Mouse (Mus musculus): ENCODE data around the gene Gm27021. TPM values are rescaled to one million over a fixed set of nuclear protein-coding genes. Genes with fewer than 3 reads are reported as not detected.
A peak's percentile ranks its signal among the peaks of the same experiment; 100 is the strongest.

The Gm27021 gene
- polyA plus RNA-seq, 1 experiment from 2014 or later: 5.2 TPM

DNA sequence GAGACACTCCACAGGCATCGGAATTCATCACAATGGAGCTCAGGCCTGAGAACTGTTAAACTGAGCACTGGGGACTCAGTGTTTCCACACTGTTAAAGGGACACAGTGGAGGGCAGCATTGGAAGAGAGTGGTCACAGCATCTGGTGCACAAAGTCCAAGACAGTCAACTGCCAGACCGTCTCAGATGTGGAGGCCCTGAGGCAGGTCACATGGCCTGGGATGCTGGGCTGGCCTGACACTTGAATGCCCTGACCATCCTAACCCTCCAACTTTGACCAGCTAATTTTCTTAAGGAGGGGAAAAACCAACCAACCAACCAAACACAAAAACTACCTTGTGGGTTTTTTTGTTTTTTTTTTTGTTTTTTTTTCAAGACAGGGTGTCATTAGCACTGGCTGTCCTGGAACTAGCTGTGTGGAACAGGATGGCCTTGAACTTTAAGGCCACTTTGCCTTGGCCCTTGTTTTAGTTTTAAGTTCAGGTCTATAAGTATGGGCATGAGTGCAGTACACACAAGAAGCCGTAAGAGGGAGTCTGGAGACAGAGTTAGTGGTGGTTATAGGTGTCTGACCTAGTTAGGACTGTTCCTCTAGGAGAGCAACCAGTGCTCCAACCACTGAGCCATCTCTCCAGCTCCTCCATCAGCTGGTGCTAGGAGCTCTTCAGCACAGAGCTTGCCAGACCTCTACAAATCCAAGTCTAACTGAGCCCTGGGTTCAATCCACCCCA, 2.0 kb downstream of the Gm27021 start:
- Histone ChIP-seq H3K4me1 (replicated peaks) (peaks cover 54% of the 10 kb centered on the region), H3K36me3 (peaks cover 17% of the 10 kb centered on the region), H3K27ac (no peak overlapping the region), H3K27me3 (no peaks in the 10 kb centered on the region), H3K4me2 (peak overlapping the region; percentile 94), H3K9me3 (no peaks in the 10 kb centered on the region), H3K9ac (peak overlapping the region; percentile 94), H3K4me3 (peak overlapping the region; percentile 93)
- WGBS: 79% methylated on average over 3 of the region's 3 CpGs
- no peak for ATAC-seq (ENCODE audit: low FRiP score)

DNA sequence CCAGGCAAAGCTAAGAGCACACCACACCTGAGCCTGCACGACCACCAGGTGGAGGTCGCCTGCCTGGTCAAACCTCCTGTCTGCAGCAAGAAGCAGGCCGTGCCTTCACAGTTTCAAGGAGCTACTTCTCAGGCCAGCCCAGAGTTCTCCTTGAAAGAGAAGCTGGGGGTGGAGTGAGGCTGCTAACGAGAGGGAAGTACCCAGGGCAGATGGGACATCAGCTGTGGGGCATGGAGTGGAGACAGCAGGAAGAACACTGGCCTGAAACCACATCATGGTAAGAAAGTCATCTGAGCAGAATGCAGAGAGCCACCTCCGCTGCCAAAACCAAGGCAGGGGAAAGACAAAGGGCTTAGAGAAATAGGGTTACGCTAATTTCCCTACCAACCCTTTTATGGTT, 3.3 kb downstream of the Gm27021 start:
- Histone ChIP-seq H3K9me3 (no peaks in the 10 kb centered on the region), H3K36me3 (peaks cover 11% of the 10 kb centered on the region; the same call in 1 of the 2 replicates), H3K9ac (peak overlapping the region; percentile 46; the same call in 1 of the 2 replicates), H3K27ac (no peak overlapping the region), H3K27me3 (no peaks in the 10 kb centered on the region), H3K4me3 (no peak overlapping the region), H3K4me1 (replicated peaks) (peaks cover 51% of the 10 kb centered on the region), H3K4me2 (no peak overlapping the region)
- WGBS: 87% methylated on average over 6 of the region's 6 CpGs
- no peak for ATAC-seq (ENCODE audit: low FRiP score)

DNA sequence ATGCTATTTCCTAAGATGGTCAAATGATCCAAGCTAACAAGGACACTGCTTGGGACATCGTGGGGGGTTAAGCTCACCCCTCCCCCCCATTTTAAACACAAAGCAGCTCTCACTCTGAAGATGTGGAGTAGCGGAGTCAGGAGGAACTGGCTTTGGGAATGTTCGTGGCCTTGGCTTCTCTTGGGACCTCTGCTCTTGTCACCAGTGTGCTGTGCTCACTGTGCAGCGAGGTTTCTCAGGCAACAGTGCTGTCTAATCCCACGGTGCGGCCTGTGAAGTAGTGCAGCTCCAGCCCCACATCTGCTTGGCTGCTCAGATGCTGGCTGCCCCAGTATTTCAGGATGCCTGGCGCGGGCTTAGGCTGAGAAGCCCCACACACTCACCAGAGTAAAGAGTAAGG, 10.5 kb downstream of the Gm27021 start:
- Histone ChIP-seq H3K27ac (no peak overlapping the region), H3K36me3 (peaks cover 70% of the 10 kb centered on the region), H3K4me1 (replicated peaks) (peaks cover 20% of the 10 kb centered on the region; the same call in 1 of the 2 replicates), H3K4me2 (no peak overlapping the region), H3K9ac (no peak overlapping the region), H3K27me3 (no peaks in the 10 kb centered on the region), H3K9me3 (no peaks in the 10 kb centered on the region), H3K4me3 (no peak overlapping the region)
- ATAC-seq (ENCODE audit: low FRiP score): no peak
- 86% methylated on average over 8 of the region's 8 CpGs for WGBS

DNA sequence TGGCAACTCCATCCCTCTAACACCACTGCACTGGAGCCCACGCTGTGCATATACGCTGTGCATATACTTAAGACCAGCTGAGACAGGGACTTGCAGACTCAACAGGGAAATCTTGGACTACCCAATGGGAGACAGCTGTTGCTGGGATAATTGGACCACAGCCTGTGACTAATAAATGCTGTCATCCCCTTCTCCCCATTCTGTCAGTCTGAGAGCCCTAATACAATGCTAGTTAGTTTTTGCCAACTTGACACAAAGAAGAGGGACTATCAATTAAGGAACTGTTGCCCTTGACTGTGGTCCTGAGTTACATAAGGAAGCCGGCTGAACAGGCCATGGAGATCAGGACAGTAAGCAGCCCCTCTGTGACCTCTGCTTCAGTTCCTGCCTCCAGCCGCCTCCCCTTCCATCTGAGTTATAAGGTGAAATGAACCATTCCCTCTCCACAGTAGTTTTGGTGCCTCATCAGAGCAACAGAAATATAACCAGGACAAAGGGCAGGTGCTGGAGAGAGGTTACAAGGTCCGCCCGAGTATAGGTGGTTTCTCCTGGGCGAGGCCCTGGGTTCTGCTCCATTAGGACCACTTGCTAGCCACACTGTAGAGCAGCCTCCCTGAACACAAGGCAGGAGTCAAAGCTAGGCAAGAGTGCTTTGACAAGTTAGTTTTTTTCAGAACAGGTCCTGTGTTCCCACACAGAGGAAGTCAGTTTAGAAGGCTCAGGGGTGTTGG, 11.4 kb downstream of the Gm27021 start:
- Histone ChIP-seq H3K27ac (no peak overlapping the region), H3K4me1 (replicated peaks) (peaks cover 20% of the 10 kb centered on the region; the same call in 1 of the 2 replicates), H3K9me3 (no peaks in the 10 kb centered on the region), H3K4me3 (no peak overlapping the region), H3K36me3 (peaks cover 70% of the 10 kb centered on the region), H3K9ac (peak overlapping the region; percentile 21; the same call in 1 of the 2 replicates), H3K4me2 (no peak overlapping the region), H3K27me3 (no peaks in the 10 kb centered on the region)
- ATAC-seq (ENCODE audit: low FRiP score): no peak
- WGBS: 80% methylated on average over 7 of the region's 7 CpGs

DNA sequence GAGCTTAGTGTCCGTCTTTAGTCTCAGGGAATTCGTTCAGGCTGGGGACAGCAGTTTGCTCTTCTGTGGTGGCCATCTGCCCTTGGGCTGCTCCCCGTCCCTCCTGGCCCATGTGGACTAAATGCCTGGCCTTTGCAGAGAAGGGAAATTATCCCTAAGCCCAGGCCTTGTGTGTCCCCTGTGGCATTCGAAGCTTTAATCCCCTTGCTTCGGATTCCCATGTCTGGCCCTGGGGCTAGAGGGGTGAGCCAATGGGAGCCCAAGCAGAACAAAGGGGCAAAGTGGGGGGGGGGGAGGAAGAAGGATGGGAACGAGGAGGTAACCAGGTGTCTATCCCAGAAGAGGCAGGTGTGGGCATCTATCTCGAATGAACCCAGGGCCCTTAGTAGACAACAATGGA, 20.3 kb downstream of the Gm27021 start, which contains the start of gene 1190005I06Rik:
1190005I06Rik (minus strand) TSS at position 101 of the 400 bp plus-strand sequence.
- Histone ChIP-seq H3K4me2 (no peak within 1 kb of the TSS), H3K4me1 (replicated peaks) (peaks cover 8% of the 10 kb centered on the region; the same call in 1 of the 2 replicates), H3K27me3 (no peaks in the 10 kb centered on the region), H3K27ac (no peak within 1 kb of the TSS), H3K9ac (no peak within 1 kb of the TSS), H3K9me3 (no peaks in the 10 kb centered on the region), H3K36me3 (0 out of 2 replicates have a peak, but pooled peaks cover 7% of the 10 kb centered on the region), H3K4me3 (no peak within 1 kb of the TSS)
- no peak for ATAC-seq (ENCODE audit: low FRiP score)
- 56% methylated on average over 7 of the region's 7 CpGs for WGBS

DNA sequence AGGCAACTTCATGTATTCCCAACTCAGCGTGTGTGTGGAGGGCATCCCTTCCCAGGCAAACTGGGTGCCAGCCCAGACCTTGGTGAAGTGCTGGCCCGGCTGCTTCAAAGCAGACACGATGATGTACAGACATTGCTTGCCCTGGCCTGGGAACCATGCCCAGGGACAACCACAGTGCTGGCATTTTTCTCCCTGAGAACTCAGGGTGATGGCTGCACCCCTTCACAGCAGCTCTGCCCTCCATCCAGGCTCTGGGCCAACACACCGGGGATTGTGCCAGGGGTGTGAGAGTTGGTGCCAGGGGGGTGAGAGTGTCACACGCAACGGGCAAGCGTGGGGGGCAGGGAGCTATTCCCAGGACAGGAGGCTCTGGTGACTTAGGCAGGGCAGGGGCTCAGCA, 23.2 kb downstream of the Gm27021 start:
- Histone ChIP-seq H3K36me3 (no peaks in the 10 kb centered on the region), H3K4me2 (no peak overlapping the region), H3K4me1 (replicated peaks) (peaks cover 8% of the 10 kb centered on the region; the same call in 1 of the 2 replicates), H3K4me3 (no peak overlapping the region), H3K27ac (no peak overlapping the region), H3K9ac (no peak overlapping the region), H3K27me3 (no peaks in the 10 kb centered on the region), H3K9me3 (no peaks in the 10 kb centered on the region)
- peak; percentile 67 for ATAC-seq (ENCODE audit: low FRiP score)
- 66% methylated on average over 7 of the region's 7 CpGs for WGBS

DNA sequence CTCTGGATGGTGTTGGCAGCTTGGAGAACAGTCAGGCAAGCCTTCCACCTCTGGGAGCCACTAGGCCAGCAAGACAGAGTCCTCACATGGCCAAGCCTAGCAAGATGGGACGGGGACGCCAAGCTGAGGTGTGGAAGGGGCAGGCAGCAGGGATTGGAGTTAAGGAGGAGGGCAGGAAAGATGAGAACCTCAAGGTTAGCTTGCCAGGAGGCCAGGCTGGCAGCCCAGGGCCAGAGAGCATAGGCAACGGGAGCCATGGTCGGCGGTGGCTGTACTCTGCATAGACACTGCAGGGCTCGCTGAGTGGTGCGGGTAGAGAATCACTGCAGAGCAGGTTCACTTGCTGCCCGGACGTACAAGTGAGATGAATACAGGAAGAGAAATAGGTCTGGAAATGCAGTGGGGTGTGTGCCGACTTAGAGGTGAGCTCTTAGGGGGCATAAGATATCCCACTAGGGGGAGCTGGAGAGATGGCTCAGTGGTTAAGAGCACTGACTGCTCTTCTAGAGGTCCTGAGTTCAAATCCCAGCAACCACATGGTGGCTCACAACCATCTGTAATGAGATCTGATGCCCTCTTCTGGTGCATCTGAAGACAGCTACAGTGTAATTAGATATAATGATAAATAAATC, 25.7 kb downstream of the Gm27021 start:
- Histone ChIP-seq H3K9me3 (no peaks in the 10 kb centered on the region), H3K27me3 (no peaks in the 10 kb centered on the region), H3K4me1 (replicated peaks) (peaks cover 8% of the 10 kb centered on the region; the same call in 1 of the 2 replicates), H3K36me3 (no peaks in the 10 kb centered on the region), H3K4me2 (no peak overlapping the region), H3K9ac (no peak overlapping the region), H3K27ac (no peak overlapping the region), H3K4me3 (no peak overlapping the region)
- 79% methylated on average over 10 of the region's 10 CpGs for WGBS
- no peak for ATAC-seq (ENCODE audit: low FRiP score)

DNA sequence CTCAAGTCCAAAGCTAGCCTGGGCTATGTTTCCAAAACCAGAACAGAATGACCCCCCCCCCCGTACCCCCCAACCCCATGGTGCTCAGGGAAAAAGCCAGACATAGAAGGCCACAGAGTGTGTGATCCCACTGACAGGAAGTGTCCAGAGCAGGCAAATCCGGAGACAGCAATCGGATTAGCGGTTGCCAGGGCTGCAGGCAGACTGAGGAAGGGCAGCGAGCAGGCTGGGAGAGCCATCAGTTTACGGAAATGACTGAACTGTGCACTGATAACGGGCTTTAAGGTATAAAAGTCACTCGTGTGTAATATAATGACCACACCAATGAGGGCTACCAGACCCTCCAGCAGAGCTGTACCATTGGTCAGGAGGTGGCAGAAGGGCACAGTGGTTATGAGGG, 26.6 kb downstream of the Gm27021 start:
- Histone ChIP-seq H3K4me2 (no peak overlapping the region), H3K27ac (no peak overlapping the region)
- 46% methylated on average over 8 of the region's 8 CpGs for WGBS

DNA sequence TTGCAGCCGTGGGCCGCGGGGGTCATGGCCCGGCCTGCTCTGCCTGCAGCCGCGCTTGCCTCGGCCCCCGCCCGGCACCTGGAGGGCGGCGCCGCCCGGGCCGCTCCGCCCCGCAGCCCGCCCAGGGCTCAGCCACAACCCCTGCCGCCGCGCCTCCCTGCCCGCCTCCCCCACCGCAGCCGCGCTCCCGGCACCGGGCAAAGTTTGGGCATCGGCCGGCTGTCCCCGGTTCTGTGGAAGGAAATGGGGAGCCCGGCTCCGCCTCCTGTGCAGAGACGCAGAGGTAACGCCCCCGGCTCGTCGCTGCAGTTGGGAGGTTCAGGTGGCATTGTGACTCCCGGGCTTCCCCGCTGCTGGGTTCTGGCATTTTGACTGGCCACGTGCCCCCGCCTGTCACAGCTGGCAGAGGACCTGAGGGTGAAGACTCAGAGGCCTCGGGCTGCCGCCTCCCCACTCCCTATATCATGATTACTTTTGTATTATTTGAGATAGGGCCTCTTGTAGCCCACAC, 33.5 kb downstream of the Gm27021 start:
- ATAC-seq (ENCODE audit: low FRiP score): no peak; the same call in 1 of the 2 replicates
- Histone ChIP-seq H3K4me2 (peak overlapping the region; percentile 98), H3K27me3 (peaks cover 52% of the 10 kb centered on the region), H3K9me3 (no peaks in the 10 kb centered on the region), H3K36me3 (no peaks in the 10 kb centered on the region), H3K27ac (no peak overlapping the region), H3K9ac (peak overlapping the region; percentile 86), H3K4me1 (replicated peaks) (peaks cover 20% of the 10 kb centered on the region), H3K4me3 (peak overlapping the region; percentile 64)
- 1% methylated on average over 32 of the region's 42 CpGs for WGBS

More for the DNA sequence above, 26.6 kb downstream of the Gm27021 start:
- ATAC-seq (ENCODE audit: low FRiP score): no peak
- Histone ChIP-seq H3K27me3 (peaks cover 1% of the 10 kb centered on the region), H3K4me3 (no peak overlapping the region), H3K9ac (no peak overlapping the region), H3K4me1 (replicated peaks) (peaks cover 8% of the 10 kb centered on the region; the same call in 1 of the 2 replicates), H3K36me3 (no peaks in the 10 kb centered on the region), H3K9me3 (no peaks in the 10 kb centered on the region)

DNA sequence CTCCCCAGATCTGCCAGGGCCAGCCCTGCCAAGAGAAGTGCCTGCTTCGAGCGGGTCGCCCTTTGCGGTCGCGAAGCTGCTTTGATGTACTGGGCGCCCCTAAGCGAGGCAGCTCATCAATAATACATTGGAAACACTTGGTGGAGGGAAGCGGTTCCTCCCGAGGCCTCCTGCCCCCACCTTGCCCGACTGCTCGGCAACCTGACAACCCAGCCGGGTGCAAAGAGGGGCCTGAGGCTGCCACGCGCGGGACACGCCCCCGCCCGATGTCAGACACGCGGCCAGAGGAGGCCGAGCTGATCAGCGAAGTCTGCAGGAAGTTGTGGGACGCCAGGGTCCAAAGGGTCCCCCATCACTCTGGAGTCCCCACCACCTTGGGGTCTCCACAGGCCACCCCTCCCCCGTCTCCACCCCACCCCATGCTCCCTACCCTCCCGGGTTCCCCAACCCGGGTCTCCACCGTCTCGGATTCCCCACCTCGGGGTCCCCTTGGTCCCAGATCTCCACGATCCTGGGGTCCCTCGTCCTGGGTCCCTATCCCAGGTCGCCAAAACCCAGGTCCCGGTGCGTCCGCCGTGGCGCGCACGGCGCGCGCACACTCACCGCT, 34.1 kb downstream of the Gm27021 start:
- Histone ChIP-seq H3K4me3 (peak overlapping the region; percentile 64), H3K27me3 (peaks cover 52% of the 10 kb centered on the region), H3K9me3 (no peaks in the 10 kb centered on the region), H3K9ac (peak overlapping the region; percentile 86), H3K4me1 (replicated peaks) (peaks cover 20% of the 10 kb centered on the region), H3K27ac (no peak overlapping the region), H3K4me2 (peak overlapping the region; percentile 98), H3K36me3 (no peaks in the 10 kb centered on the region)
- 1% methylated on average over 44 of the region's 44 CpGs for WGBS
- ATAC-seq (ENCODE audit: low FRiP score): peak; percentile 53

DNA sequence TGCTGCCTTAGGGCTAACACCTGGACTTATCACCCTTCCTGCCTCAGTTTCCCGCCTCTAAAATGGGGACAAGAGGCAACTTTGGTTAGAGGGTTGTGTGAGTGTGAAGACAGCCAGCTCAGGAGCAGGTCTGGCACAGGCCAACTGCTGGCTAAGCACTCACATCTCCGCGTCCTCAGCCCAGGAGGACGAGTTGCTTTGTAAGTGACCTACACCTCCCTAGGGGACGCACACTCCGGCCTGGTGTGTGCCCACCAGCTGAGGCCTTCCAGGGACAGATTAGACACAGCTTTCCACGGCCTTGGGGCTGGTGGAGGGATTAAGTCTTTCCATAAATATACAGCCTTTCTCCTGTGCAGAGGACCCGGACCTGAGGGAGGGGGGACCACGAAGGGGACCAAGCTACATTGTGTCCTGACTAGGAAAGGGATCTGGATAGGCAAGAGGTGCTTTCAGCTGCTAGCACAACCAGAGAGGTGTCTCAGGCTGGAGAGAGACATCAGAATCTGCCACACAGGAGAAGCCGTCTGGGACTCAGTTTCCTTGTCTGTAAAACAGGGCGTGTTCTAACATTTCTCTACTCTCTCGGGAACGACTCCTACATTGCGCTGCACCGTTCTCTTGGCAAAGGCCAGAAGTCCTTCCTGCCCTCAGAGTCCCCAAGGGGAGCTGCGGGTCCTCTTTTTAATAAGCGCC, 34.8 kb downstream of the Gm27021 start:
- ATAC-seq (ENCODE audit: low FRiP score): no peak
- Histone ChIP-seq H3K9ac (peak overlapping the region; percentile 86), H3K4me1 (replicated peaks) (peaks cover 20% of the 10 kb centered on the region), H3K9me3 (no peaks in the 10 kb centered on the region), H3K27ac (no peak overlapping the region), H3K36me3 (no peaks in the 10 kb centered on the region), H3K4me2 (peak overlapping the region; percentile 98), H3K27me3 (peaks cover 52% of the 10 kb centered on the region), H3K4me3 (peak overlapping the region; percentile 64)
- WGBS: 23% methylated on average over 17 of the region's 17 CpGs
